Mouse (Mus musculus): ENCODE data around the gene Gm3642. TPM values are rescaled to one million over a fixed set of nuclear protein-coding genes. Genes with fewer than 3 reads are reported as not detected.
"Not testable (repeated sequence)": the region's sequence is repeated elsewhere in the genome, so short reads cannot be mapped to it uniquely, and the experiment has no call there.

The Gm3642 gene
- not detected in 2 replicates for polyA plus RNA-seq (2015; fragmentation: Nextera tagmentation; extraction: Ambion mirVana)

DNA sequence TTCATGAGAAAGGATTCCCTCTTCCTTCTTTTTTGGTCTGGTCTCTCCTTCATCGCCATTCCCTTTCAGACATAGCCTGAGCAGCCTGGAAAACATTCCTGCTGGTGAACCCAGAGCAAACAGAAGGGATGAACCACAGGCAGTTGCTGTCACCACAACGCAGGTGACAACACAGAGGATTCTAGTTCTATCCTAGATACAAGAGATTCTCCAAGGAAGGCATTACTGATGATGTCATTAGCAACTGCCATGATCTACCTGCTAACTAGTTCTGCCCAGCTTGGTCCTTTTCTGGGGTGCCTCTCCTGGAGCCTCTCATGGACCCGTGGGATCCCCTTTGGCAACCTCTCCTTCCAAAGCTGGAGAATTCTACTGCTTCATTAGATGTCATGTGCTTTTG lies at the start of gene Gm3642:
Gene Gm3642 (minus strand): TSS at position 101 of the 400 bp plus-strand sequence.
- WGBS, result no CpG with 5 or more reads among the region's 3 CpGs
- H3K27me3 ChIP-seq; H3K4me2 ChIP-seq; ATAC-seq (replicated peaks; ENCODE audit: low FRiP score); H3K9ac ChIP-seq; H3K9me3 ChIP-seq (replicated peaks); H3K4me3 ChIP-seq (replicated peaks); H3K27ac ChIP-seq; H3K36me3 ChIP-seq; H3K4me1 ChIP-seq: not testable (repeated sequence)

DNA sequence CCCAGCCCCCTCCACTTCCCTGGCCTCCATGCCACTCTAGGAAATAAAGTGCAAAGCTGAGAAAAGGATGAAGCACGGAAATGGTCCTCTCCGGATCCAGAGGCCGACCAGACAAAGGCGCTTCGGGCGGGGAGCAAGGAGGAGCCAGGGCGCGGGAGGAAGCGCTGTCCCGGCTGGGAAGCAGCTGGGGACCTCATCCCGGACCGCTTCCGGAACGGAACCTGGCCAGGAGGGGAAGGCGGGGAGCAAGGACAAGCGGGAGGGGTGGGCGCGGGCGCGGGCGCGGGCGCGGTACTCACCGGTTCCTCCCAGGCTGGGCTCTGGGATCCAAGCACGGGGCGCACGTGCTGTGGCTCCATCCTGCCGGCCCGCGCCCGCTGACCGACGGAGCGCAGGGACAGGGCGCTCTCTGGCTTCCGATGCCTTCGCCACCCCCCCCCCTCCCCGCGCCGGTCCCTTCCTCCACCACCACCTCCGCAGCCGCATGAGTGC lies 49.5 kb upstream of the Gm3642 start, which contains the start of gene Gm3667:
Gene Gm3667 (minus strand): TSS at position 442 of the 492 bp plus-strand sequence.
- H3K27ac ChIP-seq; H3K4me1 ChIP-seq; H3K36me3 ChIP-seq; H3K27me3 ChIP-seq; H3K9ac ChIP-seq; ATAC-seq (replicated peaks; ENCODE audit: low FRiP score); H3K9me3 ChIP-seq (replicated peaks): not testable (repeated sequence)
- Histone ChIP-seq H3K4me2 (peak within 1 kb of the TSS; percentile 72), H3K4me3 (replicated peaks) (peak within 1 kb of the TSS; percentile 44)
- WGBS, result under 1% methylated on average over 19 of the region's 43 CpGs

DNA sequence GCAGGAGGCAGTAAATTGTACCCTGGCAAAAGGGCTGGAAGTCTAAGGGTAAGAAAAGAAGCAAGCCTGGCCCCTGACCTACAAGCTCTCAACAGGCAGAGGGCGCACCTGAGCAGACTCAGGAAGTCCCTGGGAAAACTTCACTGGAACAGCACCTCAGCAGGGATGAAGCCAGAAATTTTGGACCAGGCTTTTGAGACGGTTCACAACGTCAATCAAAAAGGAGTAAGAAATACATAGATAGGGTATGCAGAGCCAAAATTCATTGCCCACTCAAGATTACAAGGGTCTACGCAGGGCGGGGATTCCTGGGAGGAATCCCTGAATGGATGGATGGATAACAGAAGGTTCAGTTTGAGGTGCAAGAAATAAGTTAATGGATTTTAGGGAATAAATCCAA lies 48.7 kb upstream of the Gm3642 start:
- H3K4me3 ChIP-seq (replicated peaks), result peak overlapping the region; percentile 44
- H3K4me1 ChIP-seq; ATAC-seq (replicated peaks; ENCODE audit: low FRiP score); H3K27me3 ChIP-seq; H3K9ac ChIP-seq; H3K36me3 ChIP-seq; H3K9me3 ChIP-seq (replicated peaks); H3K27ac ChIP-seq: not testable (repeated sequence)
- 10% methylated on average over 5 of the region's 5 CpGs for WGBS
- H3K4me2 ChIP-seq, result peak overlapping the region; percentile 72

DNA sequence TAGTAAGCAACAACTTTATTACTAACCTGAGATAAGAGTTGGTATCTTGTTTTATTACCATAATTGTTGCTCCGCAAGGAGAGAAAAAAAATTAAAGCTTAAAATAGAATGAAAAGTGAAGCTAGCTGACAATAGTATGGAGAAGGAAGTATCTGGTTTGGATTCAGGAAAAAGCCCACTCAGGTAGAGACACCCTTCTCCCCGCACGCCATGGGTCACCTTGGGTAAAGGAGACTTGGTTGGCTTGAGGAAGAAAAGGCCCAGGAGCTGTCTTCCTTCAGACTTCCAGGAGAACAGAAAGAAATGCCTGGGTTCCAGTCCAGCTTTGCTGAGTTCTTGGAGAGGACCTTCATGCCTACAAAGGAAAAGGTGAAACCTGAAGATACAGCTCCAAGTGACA lies 16.8 kb downstream of the Gm3642 start:
- WGBS, result 93% methylated on average over 3 of the region's 3 CpGs
- ATAC-seq (replicated peaks; ENCODE audit: low FRiP score); H3K9ac ChIP-seq: not testable (repeated sequence)

More for the DNA sequence above, 16.8 kb downstream of the Gm3642 start:
- H3K4me2 ChIP-seq; H3K9me3 ChIP-seq (replicated peaks); H3K4me1 ChIP-seq; H3K27me3 ChIP-seq; H3K4me3 ChIP-seq (replicated peaks); H3K27ac ChIP-seq; H3K36me3 ChIP-seq: not testable (repeated sequence)

Other genes with a start within 250 kb of the Gm3642 start
- gene Gm3629, start 249.7 kb downstream of the Gm3642 start, polyA plus RNA-seq (2015; fragmentation: Nextera tagmentation; extraction: Ambion mirVana), result not detected in 2 replicates
- not detected in 2 replicates for gene Gm3460, start 217.9 kb downstream of the Gm3642 start, polyA plus RNA-seq (2015; fragmentation: Nextera tagmentation; extraction: Ambion mirVana)
- gene Gm10251, start 156.1 kb downstream of the Gm3642 start, polyA plus RNA-seq (2015; fragmentation: Nextera tagmentation; extraction: Ambion mirVana), result not detected in 2 replicates
- gene Gm8050, start 120.1 kb downstream of the Gm3642 start, polyA plus RNA-seq (2015; fragmentation: Nextera tagmentation; extraction: Ambion mirVana), result 0.13 TPM in 1 of 2 replicates, not detected in the other
- 2.9 and 3.2 TPM in 2 replicates for gene Gm3636, start 98.0 kb downstream of the Gm3642 start, polyA plus RNA-seq (2015; fragmentation: Nextera tagmentation; extraction: Ambion mirVana)
- gene Gm8362, start 65.9 kb downstream of the Gm3642 start, polyA plus RNA-seq (2015; fragmentation: Nextera tagmentation; extraction: Ambion mirVana), result not detected in 2 replicates
- 0.36 and 0.37 TPM in 2 replicates for gene Gm3667, start 49.7 kb upstream of the Gm3642 start, polyA plus RNA-seq (2015; fragmentation: Nextera tagmentation; extraction: Ambion mirVana)
- not detected in 2 replicates for gene Gm6356, start 133.5 kb upstream of the Gm3642 start, polyA plus RNA-seq (2015; fragmentation: Nextera tagmentation; extraction: Ambion mirVana)
- 0.44 and 0.45 TPM in 2 replicates for gene Gm10406, start 187.1 kb upstream of the Gm3642 start, polyA plus RNA-seq (2015; fragmentation: Nextera tagmentation; extraction: Ambion mirVana)
- not detected in 2 replicates for gene Gm3685, start 204.7 kb upstream of the Gm3642 start, polyA plus RNA-seq (2015; fragmentation: Nextera tagmentation; extraction: Ambion mirVana)